Mouse (Mus musculus): Measurements from ENCODE around the gene Ap2m1.

DNA sequence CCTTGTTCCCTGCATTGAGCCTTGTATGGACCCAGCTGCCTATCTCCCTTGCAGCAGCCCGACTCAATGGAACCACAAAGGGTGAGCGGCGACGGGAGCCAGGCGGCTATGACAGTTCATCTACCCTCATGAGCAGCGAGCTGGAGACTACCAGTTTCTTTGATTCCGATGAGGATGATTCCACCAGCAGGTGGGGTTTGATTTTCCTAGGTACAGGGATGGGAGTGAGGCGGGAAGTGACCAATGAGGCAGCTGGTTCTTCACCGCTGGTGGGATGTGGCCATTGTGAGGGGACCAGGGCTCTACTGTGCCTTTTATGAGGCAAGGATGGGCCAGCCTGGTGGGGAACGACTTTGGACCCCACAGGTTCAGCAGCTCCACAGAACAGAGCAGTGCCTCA, 11.4 kb upstream of the Ap2m1 start:
- no peak for TF ChIP-seq CTCF (IDR thresholded peaks at IDR 0.05; ENCODE audit: low read depth)
- TF ChIP-seq EP300 (IDR thresholded peaks at IDR 0.05; ENCODE audit: low read depth), result no peak
